Mouse (Mus musculus) kidney, adult 11 months (tissue): ENCODE results near the gene 1700025F22Rik.
"Not testable (repeated sequence)": the region's sequence is repeated elsewhere in the genome, so short reads cannot be mapped to it uniquely, and the experiment has no call there.

ENCODE experiments used
- DNase-seq: peaks from one replicate; pipeline ENCODE4 v3.0.0; 2022

1700025F22Rik gene

GRCm38 (mm10) chr19:11165172-11165571, at the start of gene 1700025F22Rik:
Gene 1700025F22Rik (minus strand): TSS chr19:11165320.
- DNase-seq = no peak

- DNase-seq = no peak
Observed at GRCm38 (mm10) chr19:11196546-11196945, 31.4 kb upstream of the 1700025F22Rik start, which contains the start of gene Ms4a13. Gene Ms4a13 (minus strand): TSS chr19:11196737.

GRCm38 (mm10) chr19:11192552-11192951, 27.4 kb upstream of the 1700025F22Rik start:
- DNase-seq = no peak

- no peak for DNase-seq
Observed at GRCm38 (mm10) chr19:11184121-11184520, 19.0 kb upstream of the 1700025F22Rik start.

GRCm38 (mm10) chr19:11177464-11177863, 12.3 kb upstream of the 1700025F22Rik start:
- DNase-seq = no peak

GRCm38 (mm10) chr19:11157890-11158289, 7.2 kb downstream of the 1700025F22Rik start:
- not testable (repeated sequence) for DNase-seq

GRCm38 (mm10) chr19:11135336-11135735, 29.8 kb downstream of the 1700025F22Rik start:
- no peak for DNase-seq

- no peak for DNase-seq
Observed at GRCm38 (mm10) chr19:11134852-11135251, 30.3 kb downstream of the 1700025F22Rik start.

- DNase-seq = not testable (repeated sequence)
Observed at GRCm38 (mm10) chr19:11130776-11131175, 34.3 kb downstream of the 1700025F22Rik start, which contains the start of gene 1700017D01Rik. Gene 1700017D01Rik (minus strand): TSS chr19:11130876.

GRCm38 (mm10) chr19:11129702-11130101, 35.4 kb downstream of the 1700025F22Rik start:
- no peak for DNase-seq

GRCm38 (mm10) chr19:11121016-11121420, 44.1 kb downstream of the 1700025F22Rik start:
- DNase-seq = peak; percentile 9

GRCm38 (mm10) chr19:11119338-11119737, 45.8 kb downstream of the 1700025F22Rik start:
- DNase-seq = no peak

- DNase-seq = no peak
Observed at GRCm38 (mm10) chr19:11107746-11108145, 57.4 kb downstream of the 1700025F22Rik start.

GRCm38 (mm10) chr19:11101880-11102279, 63.2 kb downstream of the 1700025F22Rik start:
- DNase-seq = no peak

- DNase-seq = no peak
Observed at GRCm38 (mm10) chr19:11098401-11098800, 66.7 kb downstream of the 1700025F22Rik start.

- not testable (repeated sequence) for DNase-seq
Observed at GRCm38 (mm10) chr19:11092131-11092530, 73.0 kb downstream of the 1700025F22Rik start.
